Mouse (Mus musculus) thymus, postnatal 4 days (tissue): ENCODE measurements around the gene Zfp873.
"Not testable (repeated sequence)": the region's sequence is repeated elsewhere in the genome, so short reads cannot be mapped to it uniquely, and the experiment has no call there.

Experiments
- DNase-seq: peaks from one replicate; pipeline ENCODE4 v3.0.0; 2021

The Zfp873 gene

DNA sequence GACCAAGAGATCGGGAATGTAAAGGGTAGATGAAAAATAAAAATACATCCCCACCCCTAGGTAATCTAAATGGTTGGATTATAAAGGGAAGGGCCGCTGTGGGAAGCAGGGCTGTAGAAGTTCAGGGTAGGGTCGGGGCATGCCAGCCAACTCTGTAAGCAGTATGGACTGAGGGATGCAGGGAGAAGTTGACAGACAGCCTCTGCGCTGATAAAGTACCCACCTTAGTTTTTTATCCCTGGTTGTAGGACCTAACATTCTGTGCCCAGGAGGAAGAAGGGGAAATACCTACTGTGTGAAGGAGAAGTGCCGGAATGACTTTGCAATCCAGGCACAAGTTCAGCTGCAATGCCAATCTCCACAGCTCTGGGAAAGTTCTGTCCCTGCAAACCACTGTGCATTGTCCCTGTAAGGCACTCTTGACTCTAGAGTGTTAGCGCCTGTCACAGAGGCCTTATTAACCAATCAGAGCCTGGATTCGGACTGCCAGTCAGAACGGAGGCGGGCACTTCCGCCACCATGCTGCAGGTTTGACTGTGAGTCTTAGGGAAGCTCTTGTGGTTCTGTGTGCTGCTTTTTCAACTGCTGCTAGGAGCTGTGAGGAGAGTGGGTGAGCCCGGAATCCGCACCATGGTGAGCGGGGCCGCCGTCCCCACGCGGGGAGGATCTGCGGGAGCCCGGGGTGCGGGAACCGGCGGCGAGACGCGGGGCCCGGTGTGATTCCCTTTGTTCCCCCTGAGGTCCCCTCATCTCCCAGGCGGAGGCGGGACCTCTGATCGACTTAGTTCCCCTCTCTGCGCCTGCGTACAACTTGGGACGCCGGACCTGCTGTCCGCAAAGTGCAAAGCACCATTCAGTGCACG lies at the start of gene Zfp873:
Gene Zfp873, plus strand, starts transcription at position 527 of the 863 bp plus-strand sequence.
- DNase-seq: peak; percentile 95

DNA sequence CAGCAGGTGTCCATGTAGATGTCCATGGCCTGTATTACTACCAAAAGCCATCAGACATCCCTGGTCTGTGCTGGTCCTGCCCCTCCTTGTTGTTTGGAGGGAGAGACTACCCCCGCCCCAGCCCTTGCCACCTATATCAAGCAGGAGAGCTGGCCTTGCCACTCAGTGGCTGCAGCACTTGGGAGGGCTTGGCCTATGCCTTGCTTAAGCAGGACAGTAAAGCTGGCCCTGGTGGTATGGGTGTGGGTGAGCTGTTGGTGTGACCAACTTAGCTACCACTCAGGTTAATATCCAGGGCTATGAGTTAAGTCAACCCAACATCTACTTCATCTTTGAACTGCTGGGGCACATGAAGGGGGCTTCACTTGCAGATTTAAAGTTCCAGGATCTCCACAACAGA lies 44.7 kb upstream of the Zfp873 start:
- DNase-seq: not testable (repeated sequence)

DNA sequence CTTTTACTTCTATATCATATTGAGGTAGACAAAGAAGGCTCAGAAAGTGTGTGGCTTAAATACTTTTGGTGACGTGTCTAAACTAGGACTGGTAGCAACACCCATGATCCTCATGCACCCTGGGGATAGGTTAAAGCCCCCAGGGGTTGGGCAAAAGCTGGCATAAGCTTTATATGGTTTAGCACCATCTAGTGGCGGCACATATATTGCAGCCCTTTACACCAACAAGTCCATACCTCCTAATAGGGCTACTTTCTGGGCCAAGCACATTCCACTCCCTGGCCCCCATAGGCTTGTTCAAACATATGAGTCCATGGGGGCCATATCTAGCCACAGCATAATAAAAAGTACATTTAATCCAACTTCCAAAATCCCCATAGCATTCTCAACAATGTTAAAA lies 43.1 kb upstream of the Zfp873 start:
- DNase-seq: peak; percentile 85

GRCm38 (mm10) chr10:82042191-82042590 lies 5.7 kb upstream of the Zfp873 start:
- DNase-seq: no peak

DNA sequence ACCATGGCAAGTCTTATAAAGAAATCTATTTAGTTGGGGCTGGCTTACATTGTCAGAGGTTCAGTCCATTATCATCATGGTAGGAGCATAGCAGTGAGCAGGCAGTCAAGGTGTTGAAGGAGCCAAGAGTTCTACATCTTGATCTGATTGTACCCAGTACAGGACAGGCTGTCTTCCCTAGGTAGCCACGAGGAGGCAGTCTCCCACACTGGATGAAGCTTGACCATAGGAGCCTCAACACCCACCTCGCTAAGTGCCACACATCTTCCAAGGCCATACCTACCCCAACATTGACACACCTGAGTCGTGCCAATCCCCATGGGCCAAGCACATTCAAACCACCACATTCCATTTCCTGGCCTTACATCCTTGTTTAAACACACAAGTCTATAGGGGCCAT lies 1.3 kb upstream of the Zfp873 start:
- no peak for DNase-seq

DNA sequence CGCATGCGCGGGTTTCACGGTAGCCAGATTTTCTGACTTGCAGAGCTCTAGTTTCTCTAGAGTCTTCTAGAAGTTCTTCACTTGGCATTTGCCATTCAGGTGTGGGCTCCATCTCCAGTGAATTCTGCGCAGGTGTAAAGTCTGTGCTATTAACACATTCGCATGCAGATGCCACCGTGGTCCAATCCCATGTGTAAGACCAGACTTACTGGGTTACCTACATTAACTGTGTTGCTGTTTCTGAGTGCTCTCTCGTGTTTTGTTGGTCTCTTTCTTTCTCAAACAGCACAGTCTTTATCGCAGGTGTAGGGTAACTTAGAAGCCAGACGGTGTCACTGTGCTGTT lies 509 bp downstream of the Zfp873 start:
- DNase-seq: not testable (repeated sequence)

- DNase-seq: peak; percentile 66
Observed at GRCm38 (mm10) chr10:82082728-82083621, 35.1 kb downstream of the Zfp873 start, which contains the start of gene BC024063. TSS of gene BC024063 (plus strand) at chr10:82083353.

DNA sequence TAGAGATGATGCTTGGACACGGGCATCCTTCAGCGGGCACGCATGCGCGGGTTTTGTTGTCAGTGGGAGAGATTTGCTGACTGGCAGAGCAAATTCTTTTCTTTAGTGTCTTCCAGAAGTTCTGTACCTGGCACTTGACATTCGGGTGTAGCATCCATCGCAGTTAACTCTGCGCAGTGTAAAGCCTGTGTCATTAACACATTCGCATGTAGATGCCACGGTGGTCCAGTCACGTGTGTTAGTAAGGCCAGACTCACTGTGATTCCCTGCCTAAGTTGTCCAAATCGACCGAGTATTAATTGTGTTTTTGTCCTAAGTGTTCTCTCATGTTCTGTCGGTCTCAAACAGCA lies 35.7 kb downstream of the Zfp873 start:
- DNase-seq: peak; percentile 6
